Mouse (Mus musculus) hindbrain, embryonic 11.5 days (tissue): ENCODE results near the gene Ttc25. TPM values are rescaled to one million over a fixed set of nuclear protein-coding genes. Genes with fewer than 3 reads are reported as not detected.

Experiments
- ATAC-seq: fragments of 200-750 bp; cut with Nextera tagmentation; 2 replicates; pipeline ENCODE4 v1.8.0; 2017; ENCODE audit warnings: mild to moderate bottlenecking, moderate TSS enrichment, moderate library complexity; ENCODE audit not compliant: low FRiP score
- DNase-seq: peaks from one replicate; pipeline ENCODE4 v3.0.0-alpha.2; 2015; ENCODE audit warnings: low spot score
- H3K27ac ChIP-seq: fragments of 300-500 bp; sonication (generic); 2 replicates; pipeline ENCODE4 v1.5.1; 2014; ENCODE audit warnings: mild to moderate bottlenecking, low read depth, low read length
- H3K27me3 ChIP-seq: fragments of 300-500 bp; sonication (generic); 2 replicates; pipeline ENCODE4 v1.6.1; 2014; ENCODE audit warnings: mild to moderate bottlenecking, low read length, moderate library complexity, mixed read lengths; ENCODE audit not compliant: control insufficient read depth, insufficient read depth
- H3K36me3 ChIP-seq: fragments of 300-500 bp; sonication (generic); 2 replicates; pipeline ENCODE4 v1.6.1; 2014; ENCODE audit warnings: mild to moderate bottlenecking, low read length, moderate library complexity, mixed read lengths; ENCODE audit not compliant: control insufficient read depth, insufficient read depth
- H3K4me1 ChIP-seq: fragments of 300-500 bp; sonication (generic); replicated peaks from 2 replicates; pipeline ENCODE4 v1.6.1; 2014; ENCODE audit warnings: low read length, mixed read lengths; ENCODE audit not compliant: control insufficient read depth, insufficient read depth
- H3K4me2 ChIP-seq: fragments of 300-500 bp; sonication (generic); replicated peaks from 2 replicates; pipeline ENCODE4 v1.6.1; 2014; ENCODE audit warnings: mild to moderate bottlenecking, low read depth, low read length
- H3K4me3 ChIP-seq: fragments of 300-500 bp; sonication (generic); 2 replicates; pipeline ENCODE4 v1.5.1; 2014; ENCODE audit warnings: low read depth, low read length
- H3K9ac ChIP-seq: fragments of 300-500 bp; sonication (generic); 2 replicates; pipeline ENCODE4 v1.6.1; 2014; ENCODE audit warnings: low read depth, low read length
- H3K9me3 ChIP-seq: fragments of 300-500 bp; sonication (generic); 2 replicates; pipeline ENCODE4 v1.6.1; 2016; ENCODE audit warnings: low read length; ENCODE audit not compliant: control insufficient read depth
- WGBS: fragments of 180-500 bp; shearing (Covaris S2); extraction: QIAGEN DNeasy Blood & Tissue Kit; methylation state at CpG from one replicate; pipeline ENCODE4 v1.1.7; 2014; 5-methylcytosine and 5-hydroxymethylcytosine counted together
- polyA plus RNA-seq: library from polyadenylated mRNA; unstranded; fragments of >200 nt; fragmentation: Nextera tagmentation; extraction: Ambion mirVana; gene quantifications from 2 replicates; pipeline ENCODE4 v1.2.1, GENCODE M21; 2014

Gene Ttc25
- polyA plus RNA-seq, 1 experiment from 2014 or later: 2.6 TPM

- H3K4me3 ChIP-seq: no peak overlapping the region
- no peaks in the 10 kb centered on the region for H3K36me3 ChIP-seq
- H3K9me3 ChIP-seq: no peaks in the 10 kb centered on the region
- no peak overlapping the region for H3K4me2 ChIP-seq
- H3K9ac ChIP-seq: no peak overlapping the region
- H3K27ac ChIP-seq: no peak overlapping the region
- no peaks in the 10 kb centered on the region for H3K27me3 ChIP-seq
- ATAC-seq (no peak), DNase-seq (no peak)
- no peaks in the 10 kb centered on the region for H3K4me1 ChIP-seq
Observed at GRCm38 (mm10) chr11:100536466-100536865, 8.9 kb upstream of the Ttc25 start.

GRCm38 (mm10) chr11:100540966-100541365 lies 4.4 kb upstream of the Ttc25 start:
- DNase-seq: no peak
- Histone ChIP-seq H3K4me2 (no peak overlapping the region), H3K4me1 (0 out of 2 replicates have a peak, but pooled peaks cover under 1% of the 10 kb centered on the region), H3K9ac (no peak overlapping the region), H3K27me3 (no peaks in the 10 kb centered on the region), H3K36me3 (no peaks in the 10 kb centered on the region), H3K4me3 (no peak overlapping the region), H3K27ac (no peak overlapping the region), H3K9me3 (no peaks in the 10 kb centered on the region)
- no peak for ATAC-seq
- 52% methylated on average over 6 of the region's 6 CpGs for WGBS

- no peaks in the 10 kb centered on the region for H3K27me3 ChIP-seq
- H3K4me3 ChIP-seq: no peak overlapping the region
- H3K4me2 ChIP-seq: no peak overlapping the region
- H3K36me3 ChIP-seq: no peaks in the 10 kb centered on the region
- no peak for DNase-seq
- H3K4me1 ChIP-seq: 0 out of 2 replicates have a peak, but pooled peaks cover 3% of the 10 kb centered on the region
- H3K9ac ChIP-seq: no peak overlapping the region
- no peaks in the 10 kb centered on the region for H3K9me3 ChIP-seq
- no peak for ATAC-seq
- no peak overlapping the region for H3K27ac ChIP-seq
- WGBS: 96% methylated on average over 2 of the region's 2 CpGs
Observed at GRCm38 (mm10) chr11:100541577-100541976, 3.8 kb upstream of the Ttc25 start.

- H3K4me1 ChIP-seq: 0 out of 2 replicates have a peak, but pooled peaks cover 3% of the 10 kb centered on the region
- peak overlapping the region; percentile 44 for H3K9ac ChIP-seq
- H3K4me2 ChIP-seq: peak overlapping the region; percentile 69
- H3K4me3 ChIP-seq: peak overlapping the region; percentile 35
- WGBS: 30% methylated on average over 7 of the region's 7 CpGs
- H3K27ac ChIP-seq: no peak overlapping the region
- no peaks in the 10 kb centered on the region for H3K36me3 ChIP-seq
- no peaks in the 10 kb centered on the region for H3K9me3 ChIP-seq
- ATAC-seq (peak; percentile 45), DNase-seq (no peak)
- no peaks in the 10 kb centered on the region for H3K27me3 ChIP-seq
Observed at GRCm38 (mm10) chr11:100545746-100546085, 309 bp downstream of the Ttc25 start.

- DNase-seq (no peak), ATAC-seq (no peak)
- H3K36me3 ChIP-seq: no peaks in the 10 kb centered on the region
- no peaks in the 10 kb centered on the region for H3K27me3 ChIP-seq
- WGBS: 92% methylated on average over 6 of the region's 6 CpGs
- H3K9me3 ChIP-seq: no peaks in the 10 kb centered on the region
- no peak overlapping the region for H3K4me2 ChIP-seq
- H3K27ac ChIP-seq: no peak overlapping the region
- no peak overlapping the region for H3K9ac ChIP-seq
- 0 out of 2 replicates have a peak, but pooled peaks cover 3% of the 10 kb centered on the region for H3K4me1 ChIP-seq
- H3K4me3 ChIP-seq: no peak overlapping the region
Observed at GRCm38 (mm10) chr11:100546955-100547354, 1.5 kb downstream of the Ttc25 start.

GRCm38 (mm10) chr11:100548141-100548540 lies 2.7 kb downstream of the Ttc25 start:
- Histone ChIP-seq H3K9me3 (no peaks in the 10 kb centered on the region), H3K27ac (no peak overlapping the region), H3K4me3 (no peak overlapping the region), H3K9ac (no peak overlapping the region), H3K4me1 (0 out of 2 replicates have a peak, but pooled peaks cover 3% of the 10 kb centered on the region), H3K27me3 (no peaks in the 10 kb centered on the region), H3K36me3 (no peaks in the 10 kb centered on the region), H3K4me2 (no peak overlapping the region)
- WGBS: 87% methylated on average over 6 of the region's 6 CpGs
- ATAC-seq (no peak), DNase-seq (no peak)

GRCm38 (mm10) chr11:100549466-100549865 lies 4.1 kb downstream of the Ttc25 start:
- Histone ChIP-seq H3K4me1 (0 out of 2 replicates have a peak, but pooled peaks cover 3% of the 10 kb centered on the region), H3K9ac (no peak overlapping the region), H3K4me3 (no peak overlapping the region), H3K9me3 (no peaks in the 10 kb centered on the region), H3K36me3 (no peaks in the 10 kb centered on the region), H3K27me3 (no peaks in the 10 kb centered on the region), H3K4me2 (no peak overlapping the region), H3K27ac (no peak overlapping the region)
- DNase-seq (no peak), ATAC-seq (no peak)
- WGBS: 85% methylated on average over 8 of the region's 8 CpGs

- Histone ChIP-seq H3K9ac (no peak overlapping the region), H3K27me3 (no peaks in the 10 kb centered on the region), H3K4me1 (0 out of 2 replicates have a peak, but pooled peaks cover 3% of the 10 kb centered on the region), H3K36me3 (no peaks in the 10 kb centered on the region), H3K27ac (no peak overlapping the region), H3K4me3 (no peak overlapping the region), H3K4me2 (no peak overlapping the region), H3K9me3 (no peaks in the 10 kb centered on the region)
- ATAC-seq (no peak), DNase-seq (no peak)
- 67% methylated on average over 6 of the region's 6 CpGs for WGBS
Observed at GRCm38 (mm10) chr11:100550101-100550500, 4.7 kb downstream of the Ttc25 start.

- Histone ChIP-seq H3K4me2 (no peak overlapping the region), H3K4me3 (no peak overlapping the region), H3K9ac (no peak overlapping the region), H3K9me3 (no peaks in the 10 kb centered on the region), H3K27ac (no peak overlapping the region), H3K27me3 (no peaks in the 10 kb centered on the region), H3K36me3 (no peaks in the 10 kb centered on the region), H3K4me1 (no peaks in the 10 kb centered on the region)
- ATAC-seq: no peak
- no peak for DNase-seq
- WGBS: 80% methylated on average over 4 of the region's 4 CpGs
Observed at GRCm38 (mm10) chr11:100552842-100553241, 7.4 kb downstream of the Ttc25 start.
